Mouse (Mus musculus): Measurements from ENCODE around the gene Gpr35. TPM values are rescaled to one million over a fixed set of nuclear protein-coding genes. Genes with fewer than 3 reads are reported as not detected.
A peak's percentile ranks its signal among the peaks of the same experiment; 100 is the strongest.
"Not testable (repeated sequence)": the region's sequence is repeated elsewhere in the genome, so short reads cannot be mapped to it uniquely, and the experiment has no call there.

The Gpr35 gene
- polyA plus RNA-seq, 1 experiment from 2014 or later, result 0.41 TPM

GRCm38 (mm10) chr1:92935054-92935962 is 15.4 kb upstream of the Gpr35 start:
- ATAC-seq (ENCODE audit: low FRiP score), result no peak

DNA sequence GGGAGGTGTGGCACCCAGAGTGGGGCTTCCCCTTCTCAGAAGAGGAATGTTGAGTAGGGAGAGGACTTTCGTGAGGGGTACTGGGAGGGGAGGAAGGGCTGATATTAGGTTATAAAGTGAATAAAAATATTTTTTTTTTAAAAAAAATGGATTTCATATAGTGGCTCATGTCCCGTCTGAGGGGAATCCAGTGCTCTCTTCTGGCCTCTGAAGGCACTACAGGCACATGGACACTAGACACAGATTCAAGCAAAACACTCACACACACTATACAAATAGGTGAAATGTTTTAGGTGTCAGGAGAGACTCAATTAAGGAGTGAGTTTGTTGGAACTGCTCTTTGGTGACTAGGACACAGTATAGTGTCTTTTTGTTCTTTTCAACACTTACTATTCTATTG is 14.7 kb upstream of the Gpr35 start:
- no peak for ATAC-seq (ENCODE audit: low FRiP score)
- Histone ChIP-seq H3K9me3 (replicated peaks) (no peaks in the 10 kb centered on the region), H3K4me1 (peaks cover 28% of the 10 kb centered on the region), H3K9ac (peak overlapping the region; percentile 80), H3K4me3 (peak overlapping the region; percentile 84), H3K4me2 (replicated peaks) (peak overlapping the region; percentile 84), H3K36me3 (peaks cover 31% of the 10 kb centered on the region), H3K27ac (no peak overlapping the region), H3K27me3 (0 out of 2 replicates have a peak, but pooled peaks cover 3% of the 10 kb centered on the region)
- WGBS, result 52% methylated on average over 2 of the region's 2 CpGs

More at GRCm38 (mm10) chr1:92935054-92935962, 15.4 kb upstream of the Gpr35 start:
- Histone ChIP-seq H3K9ac (peak overlapping the region; percentile 80), H3K9me3 (replicated peaks) (no peaks in the 10 kb centered on the region), H3K27ac (peak overlapping the region; percentile 94), H3K4me1 (peaks cover 28% of the 10 kb centered on the region), H3K36me3 (peaks cover 24% of the 10 kb centered on the region), H3K4me2 (replicated peaks) (peak overlapping the region; percentile 84), H3K4me3 (peak overlapping the region; percentile 84), H3K27me3 (peaks cover 3% of the 10 kb centered on the region; the same call in 1 of the 2 replicates)
- 19% methylated on average over 10 of the region's 10 CpGs for WGBS

GRCm38 (mm10) chr1:92936467-92936866 is 14.2 kb upstream of the Gpr35 start:
- H3K27ac ChIP-seq, result no peak overlapping the region
- H3K9ac ChIP-seq, result peak overlapping the region; percentile 80
- no peak for ATAC-seq (ENCODE audit: low FRiP score)
- peaks cover 34% of the 10 kb centered on the region for H3K36me3 ChIP-seq
- H3K4me1 ChIP-seq, result peaks cover 28% of the 10 kb centered on the region
- H3K27me3 ChIP-seq, result 0 out of 2 replicates have a peak, but pooled peaks cover 3% of the 10 kb centered on the region
- WGBS, result 63% methylated on average over 3 of the region's 3 CpGs
- H3K9me3 ChIP-seq (replicated peaks), result no peaks in the 10 kb centered on the region
- peak overlapping the region; percentile 84 for H3K4me3 ChIP-seq
- H3K4me2 ChIP-seq (replicated peaks), result peak overlapping the region; percentile 84

- H3K36me3 ChIP-seq, result peaks cover 48% of the 10 kb centered on the region
- no peak overlapping the region for H3K4me3 ChIP-seq
- WGBS, result 87% methylated on average over 3 of the region's 3 CpGs
- H3K4me2 ChIP-seq (replicated peaks), result no peak overlapping the region
- H3K27me3 ChIP-seq, result no peaks in the 10 kb centered on the region
- H3K4me1 ChIP-seq, result peaks cover 28% of the 10 kb centered on the region
- no peak for ATAC-seq (ENCODE audit: low FRiP score)
- H3K9ac ChIP-seq, result no peak overlapping the region
- H3K9me3 ChIP-seq (replicated peaks), result no peaks in the 10 kb centered on the region
- H3K27ac ChIP-seq, result no peak overlapping the region
Measured at GRCm38 (mm10) chr1:92937797-92938196, 12.9 kb upstream of the Gpr35 start.

DNA sequence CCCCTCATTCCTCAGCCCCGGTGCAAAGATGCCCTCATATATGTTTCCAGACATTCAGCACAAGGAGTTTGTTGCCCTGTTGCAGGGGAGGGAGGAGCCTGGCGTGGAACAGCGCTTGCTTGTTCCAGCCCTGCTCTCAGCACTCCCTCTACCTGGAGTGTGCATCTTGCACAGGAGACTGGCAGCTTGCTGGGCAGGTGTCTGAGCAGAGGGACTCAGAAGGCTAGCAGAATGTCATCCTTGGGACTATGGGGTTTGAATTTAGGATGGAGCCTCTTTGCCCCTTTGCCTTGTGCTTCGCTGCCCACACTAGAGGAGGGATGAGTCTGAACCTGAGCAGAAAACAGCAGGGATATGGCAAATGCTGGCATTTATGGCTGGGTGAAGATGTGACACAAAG is 10.9 kb upstream of the Gpr35 start:
- no peak for ATAC-seq (ENCODE audit: low FRiP score)
- H3K36me3 ChIP-seq, result peaks cover 67% of the 10 kb centered on the region

GRCm38 (mm10) chr1:92943219-92943989 is 7.3 kb upstream of the Gpr35 start:
- no peaks in the 10 kb centered on the region for H3K9me3 ChIP-seq (replicated peaks)
- no peak overlapping the region for H3K9ac ChIP-seq
- no peak overlapping the region for H3K4me2 ChIP-seq (replicated peaks)
- H3K36me3 ChIP-seq, result peaks cover 97% of the 10 kb centered on the region
- H3K27ac ChIP-seq, result no peak overlapping the region
- ATAC-seq (ENCODE audit: low FRiP score), result no peak
- WGBS, result 94% methylated on average over 19 of the region's 19 CpGs
- no peak overlapping the region for H3K4me3 ChIP-seq
- no peaks in the 10 kb centered on the region for H3K4me1 ChIP-seq
- H3K27me3 ChIP-seq, result no peaks in the 10 kb centered on the region

More for the DNA sequence above, 10.9 kb upstream of the Gpr35 start:
- Histone ChIP-seq H3K27me3 (no peaks in the 10 kb centered on the region), H3K4me2 (replicated peaks) (no peak overlapping the region), H3K9me3 (replicated peaks) (no peaks in the 10 kb centered on the region), H3K4me3 (no peak overlapping the region), H3K9ac (no peak overlapping the region), H3K27ac (no peak overlapping the region), H3K4me1 (peaks cover 23% of the 10 kb centered on the region)
- 96% methylated on average over 4 of the region's 4 CpGs for whole genome bisulfite sequencing

- peaks cover 67% of the 10 kb centered on the region for H3K36me3 ChIP-seq
- no peaks in the 10 kb centered on the region for H3K4me1 ChIP-seq
- H3K27ac ChIP-seq, result no peak overlapping the region
- H3K4me2 ChIP-seq (replicated peaks), result no peak overlapping the region
- H3K27me3 ChIP-seq, result no peaks in the 10 kb centered on the region
- no peak overlapping the region for H3K9ac ChIP-seq
- H3K9me3 ChIP-seq (replicated peaks), result no peaks in the 10 kb centered on the region
- 99% methylated on average over 3 of the region's 3 CpGs for WGBS
- ATAC-seq (ENCODE audit: low FRiP score), result no peak
- H3K4me3 ChIP-seq, result no peak overlapping the region
Measured at GRCm38 (mm10) chr1:92947966-92948365, 2.7 kb upstream of the Gpr35 start.

DNA sequence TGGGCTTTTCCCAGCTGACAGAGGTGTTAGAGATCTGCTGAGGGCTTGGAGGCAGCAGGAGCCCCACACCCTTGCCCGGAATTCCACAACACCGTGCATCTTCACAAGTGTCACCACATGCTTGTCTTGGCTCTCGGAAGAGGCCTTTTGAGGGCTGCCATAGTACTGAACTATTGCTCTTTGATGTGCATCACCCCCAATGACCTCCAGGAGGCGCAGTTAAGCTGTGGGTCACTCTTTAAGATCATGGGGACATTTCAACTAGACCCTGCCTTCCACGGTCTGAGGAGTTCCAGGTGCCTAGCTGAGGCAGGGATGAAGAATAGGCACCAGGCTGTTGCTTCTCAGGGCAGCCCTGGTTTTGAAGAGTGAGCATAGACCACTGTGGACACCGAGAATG is 1.2 kb upstream of the Gpr35 start:
- no peak overlapping the region for H3K9ac ChIP-seq
- no peak overlapping the region for H3K27ac ChIP-seq
- H3K27me3 ChIP-seq, result no peaks in the 10 kb centered on the region
- no peaks in the 10 kb centered on the region for H3K4me1 ChIP-seq
- H3K9me3 ChIP-seq (replicated peaks), result no peaks in the 10 kb centered on the region
- no peak overlapping the region for H3K4me2 ChIP-seq (replicated peaks)
- WGBS, result 67% methylated on average over 6 of the region's 6 CpGs
- peaks cover 52% of the 10 kb centered on the region for H3K36me3 ChIP-seq
- H3K4me3 ChIP-seq, result no peak overlapping the region
- no peak for ATAC-seq (ENCODE audit: low FRiP score)

GRCm38 (mm10) chr1:92953641-92954040 is 3.0 kb downstream of the Gpr35 start:
- Histone ChIP-seq H3K9ac (no peak overlapping the region), H3K27me3 (no peaks in the 10 kb centered on the region), H3K4me1 (no peaks in the 10 kb centered on the region), H3K4me2 (replicated peaks) (no peak overlapping the region), H3K4me3 (no peak overlapping the region), H3K9me3 (replicated peaks) (no peaks in the 10 kb centered on the region), H3K36me3 (peaks cover 12% of the 10 kb centered on the region; the same call in 1 of the 2 replicates), H3K27ac (no peak overlapping the region)
- 69% methylated on average over 2 of the region's 2 CpGs for WGBS
- no peak for ATAC-seq (ENCODE audit: low FRiP score)

DNA sequence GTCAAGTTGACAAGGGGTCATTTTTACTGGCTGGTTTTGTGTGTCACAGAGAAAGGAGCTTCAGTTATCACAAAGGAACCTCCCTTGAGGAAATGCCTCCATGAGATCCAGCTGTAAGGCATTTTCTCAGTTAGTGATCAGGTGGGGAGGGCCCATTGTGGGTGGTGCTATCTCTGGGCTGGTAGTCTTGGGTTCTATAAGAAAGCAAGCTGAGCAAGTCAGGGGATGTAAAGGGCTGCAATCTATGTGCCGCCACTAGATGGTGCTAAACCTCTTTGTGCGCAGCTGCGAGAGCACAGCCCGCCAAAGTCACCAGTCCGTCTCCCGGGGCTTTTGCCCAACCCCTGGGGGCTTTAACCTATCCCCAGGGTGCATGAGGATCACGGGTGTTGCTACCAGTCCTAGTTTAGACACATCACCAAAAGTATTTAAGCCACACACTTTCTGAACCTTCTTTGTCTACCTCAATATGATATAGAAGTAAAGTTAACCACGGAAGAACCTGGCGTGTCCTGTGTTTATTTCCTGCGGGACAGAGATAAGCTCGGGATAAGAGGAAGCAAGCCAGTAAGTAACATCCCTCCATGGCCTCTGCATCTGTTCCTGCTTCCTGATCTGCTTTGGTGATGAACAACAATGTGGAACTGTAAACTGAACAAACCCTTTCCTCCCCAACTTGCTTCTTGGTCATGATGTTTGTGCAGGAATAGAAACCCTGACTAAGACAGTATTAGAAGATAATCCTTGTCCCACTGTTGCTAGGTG is 6.1 kb downstream of the Gpr35 start:
- H3K4me1 ChIP-seq; H3K27me3 ChIP-seq; H3K9ac ChIP-seq; ATAC-seq (ENCODE audit: low FRiP score); H3K9me3 ChIP-seq (replicated peaks); H3K27ac ChIP-seq; H3K36me3 ChIP-seq; H3K4me3 ChIP-seq: not testable (repeated sequence)
- H3K4me2 ChIP-seq (replicated peaks), result peak overlapping the region; percentile 37
- WGBS, result 10% methylated on average over 11 of the region's 11 CpGs

GRCm38 (mm10) chr1:92958999-92959398 is 8.3 kb downstream of the Gpr35 start:
- WGBS, result 79% methylated on average over 1 of the region's 1 CpGs
- Histone ChIP-seq H3K4me3 (no peak overlapping the region), H3K36me3 (no peaks in the 10 kb centered on the region), H3K27me3 (no peaks in the 10 kb centered on the region), H3K4me2 (replicated peaks) (no peak overlapping the region), H3K27ac (no peak overlapping the region), H3K4me1 (no peaks in the 10 kb centered on the region), H3K9me3 (replicated peaks) (no peaks in the 10 kb centered on the region), H3K9ac (no peak overlapping the region)
- ATAC-seq (ENCODE audit: low FRiP score), result no peak

- ATAC-seq (ENCODE audit: low FRiP score); H3K36me3 ChIP-seq; H3K27ac ChIP-seq; H3K4me2 ChIP-seq (replicated peaks); H3K9ac ChIP-seq; H3K9me3 ChIP-seq (replicated peaks); H3K4me3 ChIP-seq; H3K4me1 ChIP-seq; H3K27me3 ChIP-seq: not testable (repeated sequence)
- 92% methylated on average over 6 of the region's 6 CpGs for WGBS
Measured at GRCm38 (mm10) chr1:92970791-92971190, 20.1 kb downstream of the Gpr35 start.

All from hindbrain, embryonic 12.5 days (tissue).